Mouse (Mus musculus) G1E (cell line): ENCODE results near the gene Zfp653. TPM values are rescaled to one million over a fixed set of nuclear protein-coding genes. Genes with fewer than 3 reads are reported as not detected.

Experiments used
- ATAC-seq: 2 replicates; pipeline ENCODE4 v1.8.0; 2016; ENCODE audit warnings: mild to moderate bottlenecking; ENCODE audit not compliant: insufficient number of reproducible peaks, poor library complexity, low FRiP score, severe bottlenecking; ENCODE audit errors: extremely low read depth
- DNase-seq: peaks from one replicate; pipeline ENCODE4 v3.0.0; 2012; ENCODE audit warnings: low spot score
- H3K27me3 ChIP-seq: 2 replicates; pipeline ENCODE4 v1.6.1; 2012; ENCODE audit warnings: mild to moderate bottlenecking, low read length, inconsistent platforms; ENCODE audit not compliant: insufficient read depth
- H3K36me3 ChIP-seq: replicated peaks from 2 replicates; pipeline ENCODE3; 2012; ENCODE audit warnings: mild to moderate bottlenecking, inconsistent platforms
- H3K4me1 ChIP-seq: 2 replicates; pipeline ENCODE4 v1.6.1; 2012; ENCODE audit warnings: low read depth, low read length, inconsistent platforms, mixed read lengths; ENCODE audit not compliant: insufficient read depth
- H3K4me3 ChIP-seq: 2 replicates; pipeline ENCODE4 v1.5.1; 2012; ENCODE audit warnings: low read depth, mild to moderate bottlenecking, inconsistent platforms, low read length, moderate library complexity, mixed read lengths
- H3K9me3 ChIP-seq: replicated peaks from 2 replicates; pipeline ENCODE4 v1.6.1; 2012; ENCODE audit warnings: inconsistent platforms
- CTCF ChIP-seq: IDR thresholded peaks from 2 replicates; pipeline ENCODE4 v1.5.1; 2012; ENCODE audit warnings: low read depth, low read length, inconsistent platforms, mixed read lengths
- GATA1 ChIP-seq: IDR thresholded peaks from 2 replicates; pipeline ENCODE4 v1.6.1; 2012; ENCODE audit warnings: borderline replicate concordance, low read length, inconsistent platforms, mixed read lengths
- GATA2 ChIP-seq: IDR thresholded peaks from 2 replicates; pipeline ENCODE4 v1.6.1; 2012; ENCODE audit warnings: low read depth, low read length, inconsistent platforms, borderline replicate concordance
- POLR2AphosphoS5 ChIP-seq: IDR thresholded peaks from 2 replicates; pipeline ENCODE4 v1.6.1; 2012; ENCODE audit warnings: low read depth, low read length, inconsistent platforms; ENCODE audit not compliant: insufficient replicate concordance
- TAL1 ChIP-seq: conservative IDR thresholded peaks from 2 replicates; pipeline ENCODE4 v1.6.1; 2012; ENCODE audit warnings: low read depth, low read length, inconsistent platforms, mixed read lengths
- polyA plus RNA-seq: library from polyadenylated mRNA; stranded (reverse); fragments of >175 nt; gene quantifications from 2 replicates; pipeline ENCODE4 v1.2.3, GENCODE M21; 2012
- total RNA-seq, 2 experiments: library from RNA; stranded (forward) in 1 of 2; stranded (reverse) in 1 of 2; fragments of 200-1000 nt in 1 of 2; fragments of >200 nt in 1 of 2; fragmentation: Nextera tagmentation in 1 of 2; gene quantifications; 2 replicates each; pipeline ENCODE4 v1.2.3; 2014 to 2017

Gene Zfp653
- total and polyA plus RNA-seq, 3 experiments: 7.3 to 19.0 (median 9.1) TPM

DNA sequence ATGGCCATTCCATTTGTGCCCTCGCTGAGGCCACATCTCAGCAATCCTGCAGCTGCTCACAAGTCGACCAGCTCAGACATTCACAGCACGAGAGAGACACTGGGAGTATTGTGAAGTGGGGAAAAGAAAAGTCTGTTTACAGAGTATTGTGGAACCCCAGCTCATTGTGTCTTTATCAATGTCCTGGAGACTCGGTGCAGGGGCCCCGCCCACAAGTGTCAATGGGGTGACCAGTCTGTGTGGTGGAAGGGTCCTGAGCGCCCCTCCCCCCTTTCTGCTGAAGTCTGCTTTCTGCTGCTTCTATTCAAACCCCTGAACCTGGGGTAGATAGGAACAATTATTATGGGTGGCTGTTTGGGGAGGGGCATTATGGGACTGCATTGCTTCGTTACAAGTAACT is 42.7 kb downstream of the Zfp653 start:
- no peaks in the 10 kb centered on the region for H3K9me3 ChIP-seq
- no peak for TF ChIP-seq TAL1
- no peak for TF ChIP-seq GATA2
- no peak for TF ChIP-seq CTCF
- TF ChIP-seq POLR2AphosphoS5: no peak
- no peak for TF ChIP-seq GATA1
- peaks cover 50% of the 10 kb centered on the region for H3K27me3 ChIP-seq
- H3K4me1 ChIP-seq: peaks cover 6% of the 10 kb centered on the region
- H3K36me3 ChIP-seq: no peaks in the 10 kb centered on the region
- no peak overlapping the region for H3K4me3 ChIP-seq
- DNase-seq: no peak
- ATAC-seq: no peak

DNA sequence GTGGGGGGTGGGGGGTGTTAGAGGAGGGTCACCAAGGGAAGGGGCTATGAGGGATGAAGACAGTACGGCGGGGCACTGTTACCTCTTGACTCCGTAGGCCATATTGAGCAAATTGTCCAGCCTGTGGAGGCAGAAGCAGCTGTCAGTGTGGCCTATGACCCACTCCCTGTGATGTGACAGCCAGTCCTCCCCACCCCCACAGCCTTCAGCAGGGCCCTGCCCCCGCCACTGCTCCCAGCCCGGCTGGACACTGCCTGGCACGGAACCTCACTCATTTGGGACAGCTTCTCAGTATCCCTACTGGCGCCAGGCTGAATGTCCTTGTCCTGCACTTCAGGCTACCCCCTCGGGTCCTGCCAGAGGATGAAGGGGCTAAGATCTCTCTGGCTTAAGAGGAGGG is 46.6 kb downstream of the Zfp653 start:
- Histone ChIP-seq H3K9me3 (no peaks in the 10 kb centered on the region), H3K4me3 (no peak overlapping the region), H3K4me1 (peaks cover 6% of the 10 kb centered on the region), H3K36me3 (no peaks in the 10 kb centered on the region), H3K27me3 (peaks cover 57% of the 10 kb centered on the region)
- DNase-seq: no peak
- ATAC-seq: no peak
- TF ChIP-seq CTCF (no peak), GATA2 (no peak), GATA1 (no peak), TAL1 (no peak), POLR2AphosphoS5 (no peak)

DNA sequence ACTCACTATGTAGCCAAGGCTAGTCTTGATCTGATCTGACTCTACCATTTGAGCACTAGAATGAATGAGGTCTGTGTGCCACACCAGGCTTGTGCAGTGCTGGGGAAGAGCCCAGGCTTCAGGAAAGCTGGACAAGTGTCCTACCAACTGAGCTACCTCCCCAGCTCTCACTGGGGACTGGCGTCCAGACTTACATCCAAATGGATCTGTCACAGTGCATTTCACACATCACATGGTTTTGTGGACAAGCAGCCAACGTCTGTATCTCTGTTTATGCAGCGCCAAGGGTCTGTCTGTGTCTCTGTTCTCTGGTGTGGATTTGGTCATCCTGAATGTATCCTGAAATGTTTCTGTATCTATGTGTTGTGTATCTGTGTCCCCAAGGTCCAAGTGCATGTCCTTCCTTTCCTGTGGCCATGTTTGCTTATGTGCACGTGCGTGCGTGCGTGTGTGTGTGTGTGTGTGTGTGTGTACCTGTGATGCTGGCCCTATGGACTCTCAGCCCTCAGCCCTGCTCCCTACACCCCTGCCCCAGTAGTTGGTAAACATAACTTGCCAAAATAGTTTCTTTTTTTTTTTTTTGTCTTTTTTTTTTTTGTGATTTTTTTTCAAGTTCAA is 53.9 kb downstream of the Zfp653 start:
- ATAC-seq (no peak), DNase-seq (no peak)
- Histone ChIP-seq H3K4me3 (no peak overlapping the region), H3K9me3 (no peaks in the 10 kb centered on the region), H3K36me3 (peaks cover 31% of the 10 kb centered on the region), H3K27me3 (peaks cover 16% of the 10 kb centered on the region), H3K4me1 (peaks cover 19% of the 10 kb centered on the region)
- TF ChIP-seq POLR2AphosphoS5 (no peak), CTCF (no peak)

DNA sequence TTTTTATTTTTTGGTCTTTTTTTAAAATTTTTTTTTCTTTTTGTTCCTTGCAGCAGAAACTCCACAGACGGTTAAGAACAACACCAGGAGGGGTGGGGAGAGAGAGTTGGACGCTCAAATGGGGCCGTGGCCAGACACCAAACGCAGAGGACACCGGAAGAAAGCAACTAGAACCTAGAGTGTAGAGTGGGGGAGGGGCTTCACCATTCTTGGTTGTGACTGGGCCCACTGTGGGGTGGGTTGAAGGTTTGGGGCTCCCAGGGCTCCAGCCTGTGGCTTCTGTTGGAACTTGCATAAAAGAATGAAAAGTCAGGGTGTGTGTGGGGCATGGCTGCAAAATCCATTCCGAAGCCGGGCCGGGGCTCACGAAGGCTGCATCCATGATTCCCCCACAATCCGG is 54.9 kb downstream of the Zfp653 start:
- ATAC-seq: no peak
- no peak for TF ChIP-seq TAL1
- no peak for TF ChIP-seq CTCF
- no peak for TF ChIP-seq POLR2AphosphoS5
- no peak for TF ChIP-seq GATA2
- TF ChIP-seq GATA1: no peak
- peaks cover 42% of the 10 kb centered on the region for H3K36me3 ChIP-seq
- peaks cover 24% of the 10 kb centered on the region for H3K4me1 ChIP-seq
- H3K9me3 ChIP-seq: no peaks in the 10 kb centered on the region
- peaks cover 16% of the 10 kb centered on the region for H3K27me3 ChIP-seq
- no peak for DNase-seq
- no peak overlapping the region for H3K4me3 ChIP-seq

DNA sequence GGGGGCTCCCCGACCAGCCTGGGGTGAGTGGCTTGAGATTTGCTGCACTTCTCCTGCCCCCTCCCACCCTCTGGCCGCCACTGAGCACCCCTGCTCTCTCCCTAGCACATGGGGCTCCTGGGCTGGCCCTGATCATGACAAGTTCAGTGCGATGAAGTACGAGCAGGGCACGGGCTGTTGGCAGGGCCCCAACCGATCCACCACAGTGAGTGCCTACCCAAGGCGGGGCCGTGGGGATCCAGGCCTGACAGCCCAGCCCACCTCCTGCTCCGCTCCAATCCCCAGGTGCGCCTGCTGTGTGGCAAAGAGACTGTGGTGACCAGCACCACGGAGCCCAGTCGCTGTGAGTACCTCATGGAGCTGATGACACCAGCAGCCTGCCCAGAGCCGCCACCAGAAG is 58.4 kb downstream of the Zfp653 start:
- H3K36me3 ChIP-seq: peaks cover 77% of the 10 kb centered on the region
- TF ChIP-seq GATA1: no peak
- no peak for TF ChIP-seq POLR2AphosphoS5
- H3K9me3 ChIP-seq: no peaks in the 10 kb centered on the region
- DNase-seq (no peak), ATAC-seq (no peak)
- H3K4me3 ChIP-seq: no peak overlapping the region; the same call in 1 of the 2 replicates
- H3K4me1 ChIP-seq: peaks cover 43% of the 10 kb centered on the region
- no peaks in the 10 kb centered on the region for H3K27me3 ChIP-seq

DNA sequence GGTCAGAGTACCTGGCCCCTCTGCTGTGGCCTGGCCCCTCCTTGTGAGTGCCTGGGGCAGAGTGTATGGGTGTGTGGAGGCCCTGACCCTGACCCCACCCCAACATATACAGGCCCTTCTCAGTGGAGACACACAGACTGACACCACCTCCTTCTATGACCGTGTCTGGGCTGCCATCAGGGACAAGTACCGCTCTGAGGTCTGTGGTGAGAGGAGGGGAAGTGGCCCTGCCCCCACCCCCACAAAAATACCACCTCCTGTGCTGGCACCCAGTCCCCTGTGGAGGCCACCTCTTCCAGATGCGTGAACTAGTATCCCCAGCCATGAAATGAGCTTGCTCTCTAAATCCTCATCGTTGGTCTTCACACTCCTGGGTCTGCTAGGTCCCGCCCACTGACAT is 60.1 kb downstream of the Zfp653 start:
- no peak for DNase-seq
- TF ChIP-seq TAL1 (no peak), POLR2AphosphoS5 (no peak), CTCF (no peak), GATA1 (no peak), GATA2 (no peak)
- Histone ChIP-seq H3K4me1 (peaks cover 45% of the 10 kb centered on the region), H3K36me3 (peaks cover 94% of the 10 kb centered on the region), H3K4me3 (no peak overlapping the region), H3K27me3 (no peaks in the 10 kb centered on the region), H3K9me3 (no peaks in the 10 kb centered on the region)
- no peak for ATAC-seq

Other genes with a start within 250 kb of the Zfp653 start
Only the 20 nearest of the 22 such genes appear.
- gene Dock6, start 218.7 kb downstream of the Zfp653 start, total RNA-seq (2014; fragmentation: Nextera tagmentation): 12.7 and 16.8 TPM in 2 replicates
- gene Dock6, start 218.7 kb downstream of the Zfp653 start, total RNA-seq (2017): 3.7 and 3.9 TPM in 2 replicates
- gene Dock6, start 218.7 kb downstream of the Zfp653 start, polyA plus RNA-seq: 11.3 and 11.6 TPM in 2 replicates
- gene Rab3d, start 153.2 kb downstream of the Zfp653 start, total RNA-seq (2014; fragmentation: Nextera tagmentation): 3.7 and 6.8 TPM in 2 replicates
- gene Rab3d, start 153.2 kb downstream of the Zfp653 start, total RNA-seq (2017): 7.0 TPM in 2 replicates
- 4.9 and 8.5 TPM in 2 replicates for gene Rab3d, start 153.2 kb downstream of the Zfp653 start, polyA plus RNA-seq
- gene Ccdc159, start 143.9 kb downstream of the Zfp653 start, total RNA-seq (2014; fragmentation: Nextera tagmentation): 1.8 and 3.8 TPM in 2 replicates
- gene Ccdc159, start 143.9 kb downstream of the Zfp653 start, total RNA-seq (2017): 0.64 and 0.98 TPM in 2 replicates
- 0.21 and 0.31 TPM in 2 replicates for gene Ccdc159, start 143.9 kb downstream of the Zfp653 start, polyA plus RNA-seq
- 12.8 and 17.6 TPM in 2 replicates for gene Tmem205, start 143.8 kb downstream of the Zfp653 start, total RNA-seq (2014; fragmentation: Nextera tagmentation)
- gene Tmem205, start 143.8 kb downstream of the Zfp653 start, total RNA-seq (2017): 9.0 and 17.1 TPM in 2 replicates
- gene Tmem205, start 143.8 kb downstream of the Zfp653 start, polyA plus RNA-seq: 11.3 and 15.9 TPM in 2 replicates
- 1.6 and 5.3 TPM in 2 replicates for gene Plppr2, start 134.3 kb downstream of the Zfp653 start, total RNA-seq (2014; fragmentation: Nextera tagmentation)
- 0.41 and 0.44 TPM in 2 replicates for gene Plppr2, start 134.3 kb downstream of the Zfp653 start, total RNA-seq (2017)
- 5.8 and 7.6 TPM in 2 replicates for gene Plppr2, start 134.3 kb downstream of the Zfp653 start, polyA plus RNA-seq
- 11.8 and 12.4 TPM in 2 replicates for gene Swsap1, start 115.6 kb downstream of the Zfp653 start, total RNA-seq (2014; fragmentation: Nextera tagmentation)
- gene Swsap1, start 115.6 kb downstream of the Zfp653 start, total RNA-seq (2017): 10.9 and 12.8 TPM in 2 replicates
- 12.6 and 14.5 TPM in 2 replicates for gene Swsap1, start 115.6 kb downstream of the Zfp653 start, polyA plus RNA-seq
- gene Epor, start 107.9 kb downstream of the Zfp653 start, total RNA-seq (2014; fragmentation: Nextera tagmentation): 35.5 and 49.7 TPM in 2 replicates
- 14.4 and 21.9 TPM in 2 replicates for gene Epor, start 107.9 kb downstream of the Zfp653 start, total RNA-seq (2017)
- gene Epor, start 107.9 kb downstream of the Zfp653 start, polyA plus RNA-seq: 125 and 135 TPM in 2 replicates
- not detected in 2 replicates for gene Rgl3, start 81.9 kb downstream of the Zfp653 start, total RNA-seq (2014; fragmentation: Nextera tagmentation)
- 0.05 TPM in 1 of 2 replicates, not detected in the other for gene Rgl3, start 81.9 kb downstream of the Zfp653 start, total RNA-seq (2017)
- not detected in 2 replicates for gene Rgl3, start 81.9 kb downstream of the Zfp653 start, polyA plus RNA-seq
- gene Ccdc151, start 68.7 kb downstream of the Zfp653 start, total RNA-seq (2014; fragmentation: Nextera tagmentation): not detected in 2 replicates
- gene Ccdc151, start 68.7 kb downstream of the Zfp653 start, total RNA-seq (2017): 0.22 TPM in 1 of 2 replicates, not detected in the other
- 0.07 and 0.08 TPM in 2 replicates for gene Ccdc151, start 68.7 kb downstream of the Zfp653 start, polyA plus RNA-seq
- gene Prkcsh, start 68.6 kb downstream of the Zfp653 start, total RNA-seq (2014; fragmentation: Nextera tagmentation): 55.3 and 65.0 TPM in 2 replicates
- gene Prkcsh, start 68.6 kb downstream of the Zfp653 start, total RNA-seq (2017): 115 and 116 TPM in 2 replicates
- gene Prkcsh, start 68.6 kb downstream of the Zfp653 start, polyA plus RNA-seq: 159 and 167 TPM in 2 replicates
- not detected in 2 replicates for gene Elavl3, start 19.4 kb downstream of the Zfp653 start, total RNA-seq (2014; fragmentation: Nextera tagmentation)
- gene Elavl3, start 19.4 kb downstream of the Zfp653 start, total RNA-seq (2017): 0.05 and 0.06 TPM in 2 replicates
- gene Elavl3, start 19.4 kb downstream of the Zfp653 start, polyA plus RNA-seq: 0.01 TPM in 1 of 2 replicates, not detected in the other
- not detected in 2 replicates for gene Gm49318, start 117 bp downstream of the Zfp653 start, total RNA-seq (2014; fragmentation: Nextera tagmentation)
- not detected in 2 replicates for gene Gm49318, start 117 bp downstream of the Zfp653 start, total RNA-seq (2017)
- not detected in 2 replicates for gene Gm49318, start 117 bp downstream of the Zfp653 start, polyA plus RNA-seq
- 18.2 and 25.4 TPM in 2 replicates for gene Ecsit, start 14.1 kb upstream of the Zfp653 start, total RNA-seq (2014; fragmentation: Nextera tagmentation)
- gene Ecsit, start 14.1 kb upstream of the Zfp653 start, total RNA-seq (2017): 24.0 and 28.5 TPM in 2 replicates
- 33.2 and 43.2 TPM in 2 replicates for gene Ecsit, start 14.1 kb upstream of the Zfp653 start, polyA plus RNA-seq
- gene Cnn1, start 27.8 kb upstream of the Zfp653 start, total RNA-seq (2014; fragmentation: Nextera tagmentation): not detected in 2 replicates
- 0.05 and 0.17 TPM in 2 replicates for gene Cnn1, start 27.8 kb upstream of the Zfp653 start, total RNA-seq (2017)
- not detected in 2 replicates for gene Cnn1, start 27.8 kb upstream of the Zfp653 start, polyA plus RNA-seq
- 88.3 and 119 TPM in 2 replicates for gene Elof1, start 45.8 kb upstream of the Zfp653 start, total RNA-seq (2014; fragmentation: Nextera tagmentation)
- gene Elof1, start 45.8 kb upstream of the Zfp653 start, total RNA-seq (2017): 66.7 and 86.0 TPM in 2 replicates
- gene Elof1, start 45.8 kb upstream of the Zfp653 start, polyA plus RNA-seq: 90.8 and 98.4 TPM in 2 replicates
- 17.1 and 24.2 TPM in 2 replicates for gene Acp5, start 64.3 kb upstream of the Zfp653 start, total RNA-seq (2014; fragmentation: Nextera tagmentation)
- 10.3 and 13.0 TPM in 2 replicates for gene Acp5, start 64.3 kb upstream of the Zfp653 start, total RNA-seq (2017)
- gene Acp5, start 64.3 kb upstream of the Zfp653 start, polyA plus RNA-seq: 27.6 and 28.5 TPM in 2 replicates
- gene Pigyl, start 85.5 kb upstream of the Zfp653 start, total RNA-seq (2014; fragmentation: Nextera tagmentation): 24.8 and 30.3 TPM in 2 replicates
- gene Pigyl, start 85.5 kb upstream of the Zfp653 start, total RNA-seq (2017): 34.1 and 37.6 TPM in 2 replicates
- gene Pigyl, start 85.5 kb upstream of the Zfp653 start, polyA plus RNA-seq: 85.2 and 86.5 TPM in 2 replicates
- not detected in 2 replicates for gene Zfp872, start 116.7 kb upstream of the Zfp653 start, total RNA-seq (2014; fragmentation: Nextera tagmentation)
- 0.16 TPM in 1 of 2 replicates, not detected in the other for gene Zfp872, start 116.7 kb upstream of the Zfp653 start, total RNA-seq (2017)
- gene Zfp872, start 116.7 kb upstream of the Zfp653 start, polyA plus RNA-seq: not detected in 2 replicates
- 180 and 200 TPM in 2 replicates for gene Zfp809, start 154.3 kb upstream of the Zfp653 start, total RNA-seq (2014; fragmentation: Nextera tagmentation)
- gene Zfp809, start 154.3 kb upstream of the Zfp653 start, total RNA-seq (2017): 54.9 and 67.1 TPM in 2 replicates
- gene Zfp809, start 154.3 kb upstream of the Zfp653 start, polyA plus RNA-seq: 11.8 and 16.2 TPM in 2 replicates
- 4.4 and 4.9 TPM in 2 replicates for gene Zfp599, start 188.5 kb upstream of the Zfp653 start, total RNA-seq (2014; fragmentation: Nextera tagmentation)
- gene Zfp599, start 188.5 kb upstream of the Zfp653 start, total RNA-seq (2017): 1.1 and 2.0 TPM in 2 replicates
- 0.07 and 0.13 TPM in 2 replicates for gene Zfp599, start 188.5 kb upstream of the Zfp653 start, polyA plus RNA-seq